Mouse (Mus musculus): ENCODE measurements around the gene Adarb2. TPM values are rescaled to one million over a fixed set of nuclear protein-coding genes. Genes with fewer than 3 reads are reported as not detected.
A peak's percentile ranks its signal among the peaks of the same experiment; 100 is the strongest.

Gene Adarb2
- polyA plus RNA-seq, 1 experiment from 2014 or later: 13.2 TPM

DNA sequence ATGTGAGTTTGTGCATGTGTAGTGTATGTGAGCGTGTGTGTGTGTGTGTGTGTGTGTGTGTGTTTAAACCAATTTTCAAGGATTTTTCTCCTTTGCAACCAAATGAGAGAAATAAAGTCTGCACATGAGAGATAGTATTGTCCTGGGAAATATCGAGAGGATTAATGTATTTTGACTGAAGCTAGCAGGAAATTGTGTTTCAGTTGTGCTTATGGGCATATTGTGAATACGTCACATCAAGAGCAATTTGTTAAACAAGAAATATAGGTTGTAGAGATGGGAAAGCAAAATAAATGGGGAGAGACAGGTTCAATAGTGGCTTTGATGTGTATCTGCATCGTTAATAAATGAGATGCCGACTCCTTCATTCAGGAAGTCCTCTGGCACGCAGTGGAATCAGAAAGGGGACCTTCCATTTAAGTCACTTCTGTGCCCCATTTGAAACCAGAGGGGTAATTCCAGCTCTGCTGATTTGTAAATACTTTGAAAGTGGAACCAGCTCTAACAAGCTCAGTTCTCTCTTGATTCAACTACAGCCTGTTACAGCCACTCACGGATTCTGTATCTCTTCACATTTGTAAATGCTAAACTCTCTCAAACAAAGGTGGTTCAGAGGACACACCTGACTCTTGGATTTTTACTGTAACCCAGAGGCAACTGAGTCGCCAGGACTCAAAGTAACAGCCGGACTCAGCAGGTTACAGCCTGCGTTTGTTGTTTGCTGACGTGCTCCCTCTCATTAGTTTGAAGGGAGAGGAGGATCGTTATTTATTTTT lies 265.1 kb downstream of the Adarb2 start:
- no peak overlapping the region for H3K9ac ChIP-seq
- no peaks in the 10 kb centered on the region for H3K9me3 ChIP-seq
- no peak overlapping the region for H3K4me3 ChIP-seq (replicated peaks)
- no peaks in the 10 kb centered on the region for H3K36me3 ChIP-seq (replicated peaks)
- no peaks in the 10 kb centered on the region for H3K4me1 ChIP-seq
- no peak for ATAC-seq (ENCODE audit: low FRiP score)
- H3K27ac ChIP-seq: no peak overlapping the region
- no peak overlapping the region for H3K4me2 ChIP-seq
- WGBS: 64% methylated on average over 12 of the region's 12 CpGs
- no peaks in the 10 kb centered on the region for H3K27me3 ChIP-seq

- 79% methylated on average over 3 of the region's 3 CpGs for WGBS
- ATAC-seq (ENCODE audit: low FRiP score): no peak
Observed at GRCm38 (mm10) chr13:8476237-8476636, 273.6 kb downstream of the Adarb2 start.

DNA sequence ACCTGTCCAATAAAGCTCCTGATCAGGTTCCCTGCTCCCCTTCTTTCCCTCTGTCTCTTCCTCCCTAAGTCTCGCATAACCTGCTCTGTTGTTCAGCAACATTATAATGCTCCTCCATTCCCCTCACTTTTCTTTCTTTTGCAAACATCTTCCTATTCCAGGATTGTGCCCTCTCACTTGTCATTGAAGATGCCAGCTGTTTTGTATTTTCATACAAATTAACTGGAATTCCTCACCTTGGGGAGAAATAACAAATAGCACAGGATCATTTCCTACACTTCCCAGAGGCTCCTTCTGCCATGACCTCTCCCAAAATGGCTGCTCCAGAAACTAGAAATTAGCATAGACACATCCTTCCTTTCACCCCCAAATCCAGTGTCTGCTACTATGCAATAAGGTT lies 276.1 kb downstream of the Adarb2 start:
- ATAC-seq (ENCODE audit: low FRiP score): no peak
- no peak overlapping the region for H3K9ac ChIP-seq
- WGBS: 82% methylated on average over 1 of the region's 1 CpGs
- H3K36me3 ChIP-seq (replicated peaks): no peaks in the 10 kb centered on the region
- no peaks in the 10 kb centered on the region for H3K27me3 ChIP-seq
- no peaks in the 10 kb centered on the region for H3K9me3 ChIP-seq
- no peak overlapping the region for H3K4me3 ChIP-seq (replicated peaks)
- no peaks in the 10 kb centered on the region for H3K4me1 ChIP-seq
- H3K27ac ChIP-seq: no peak overlapping the region
- H3K4me2 ChIP-seq: no peak overlapping the region

More at GRCm38 (mm10) chr13:8476237-8476636, 273.6 kb downstream of the Adarb2 start:
- no peak overlapping the region for H3K4me2 ChIP-seq
- no peaks in the 10 kb centered on the region for H3K4me1 ChIP-seq
- no peak overlapping the region for H3K9ac ChIP-seq
- H3K27me3 ChIP-seq: no peaks in the 10 kb centered on the region
- no peaks in the 10 kb centered on the region for H3K36me3 ChIP-seq (replicated peaks)
- no peak overlapping the region for H3K4me3 ChIP-seq (replicated peaks)
- no peak overlapping the region for H3K27ac ChIP-seq
- no peaks in the 10 kb centered on the region for H3K9me3 ChIP-seq

DNA sequence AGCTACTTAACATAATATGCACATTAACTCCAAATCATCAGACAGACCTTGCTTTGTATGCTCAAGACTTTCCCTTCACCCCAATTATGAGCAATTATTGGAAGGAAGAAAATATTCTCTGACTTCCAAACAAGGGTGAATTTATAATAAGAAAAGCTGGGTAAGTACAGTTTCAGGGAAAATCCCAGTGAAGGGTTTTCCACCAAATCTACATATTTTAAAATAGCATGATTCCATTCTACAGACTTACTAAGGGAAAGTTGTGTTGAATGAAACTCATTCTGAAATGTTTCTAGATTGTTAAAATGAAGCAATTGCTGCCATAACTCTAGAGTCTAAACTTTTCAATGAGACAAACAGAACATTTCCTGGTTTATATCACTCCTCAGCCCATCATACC lies 277.3 kb downstream of the Adarb2 start:
- Histone ChIP-seq H3K9ac (no peak overlapping the region), H3K4me2 (no peak overlapping the region), H3K4me3 (replicated peaks) (no peak overlapping the region), H3K4me1 (no peaks in the 10 kb centered on the region), H3K36me3 (replicated peaks) (no peaks in the 10 kb centered on the region), H3K27ac (no peak overlapping the region), H3K9me3 (no peaks in the 10 kb centered on the region), H3K27me3 (no peaks in the 10 kb centered on the region)
- ATAC-seq (ENCODE audit: low FRiP score): no peak

DNA sequence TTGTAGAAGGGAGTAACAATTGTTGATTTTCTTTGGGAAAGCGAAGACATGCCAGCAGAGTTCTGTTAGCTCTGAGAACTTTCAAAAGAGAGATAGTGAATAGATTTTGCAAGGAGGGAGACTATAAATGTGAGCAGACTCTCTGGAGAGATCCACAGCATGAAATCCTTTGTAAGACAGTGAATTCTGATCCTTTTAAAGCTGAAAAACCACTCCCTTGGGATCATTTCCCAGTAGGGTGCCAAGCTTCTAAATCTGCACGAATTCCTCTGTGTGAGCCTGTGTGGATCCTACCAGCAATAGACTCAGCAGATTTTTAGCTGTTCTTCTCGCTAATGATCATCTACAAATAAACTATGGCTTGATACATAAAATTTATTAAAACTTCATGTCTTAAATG lies 278.7 kb downstream of the Adarb2 start:
- Histone ChIP-seq H3K27me3 (no peaks in the 10 kb centered on the region), H3K36me3 (replicated peaks) (no peaks in the 10 kb centered on the region), H3K9ac (no peak overlapping the region), H3K27ac (no peak overlapping the region), H3K9me3 (no peaks in the 10 kb centered on the region), H3K4me3 (replicated peaks) (no peak overlapping the region), H3K4me1 (no peaks in the 10 kb centered on the region), H3K4me2 (no peak overlapping the region)
- ATAC-seq (ENCODE audit: low FRiP score): no peak
- 34% methylated on average over 3 of the region's 3 CpGs for WGBS

- ATAC-seq (ENCODE audit: low FRiP score): peak; percentile 73
- H3K4me1 ChIP-seq: no peaks in the 10 kb centered on the region
- 54% methylated on average over 4 of the region's 4 CpGs for WGBS
- H3K4me2 ChIP-seq: no peak overlapping the region
- no peak overlapping the region for H3K9ac ChIP-seq
- peak overlapping the region; percentile 46; the same call in 1 of the 2 replicates for H3K27ac ChIP-seq
- H3K4me3 ChIP-seq (replicated peaks): no peak overlapping the region
- H3K36me3 ChIP-seq (replicated peaks): no peaks in the 10 kb centered on the region
- H3K9me3 ChIP-seq: no peaks in the 10 kb centered on the region
- no peaks in the 10 kb centered on the region for H3K27me3 ChIP-seq
Observed at GRCm38 (mm10) chr13:8484592-8485272, 282.1 kb downstream of the Adarb2 start.

- Histone ChIP-seq H3K27me3 (no peaks in the 10 kb centered on the region), H3K36me3 (replicated peaks) (no peaks in the 10 kb centered on the region), H3K9me3 (no peaks in the 10 kb centered on the region), H3K4me3 (replicated peaks) (no peak overlapping the region), H3K4me2 (no peak overlapping the region), H3K27ac (no peak overlapping the region), H3K9ac (no peak overlapping the region), H3K4me1 (no peaks in the 10 kb centered on the region)
- WGBS: 75% methylated on average over 5 of the region's 5 CpGs
- ATAC-seq (ENCODE audit: low FRiP score): no peak
Observed at GRCm38 (mm10) chr13:8487756-8488434, 285.2 kb downstream of the Adarb2 start.

DNA sequence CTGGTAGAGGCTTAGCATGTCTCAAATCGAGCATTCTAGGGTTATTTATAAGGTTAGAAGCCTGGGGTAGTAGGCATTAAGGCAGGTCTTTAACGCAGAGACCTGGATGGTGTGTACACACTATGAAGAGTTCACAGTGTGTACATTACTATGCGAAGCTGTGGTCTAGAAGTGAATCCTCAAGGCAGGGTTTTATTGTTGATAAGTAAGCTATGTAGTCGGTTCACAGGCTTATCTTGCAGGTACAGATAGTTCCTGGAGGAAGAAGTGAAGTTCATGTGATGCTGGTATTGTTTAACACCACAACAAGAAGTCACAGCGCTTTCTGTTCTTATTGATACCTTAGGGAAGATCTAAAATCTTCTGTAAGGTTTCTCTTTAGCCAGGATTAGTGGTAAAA lies 290.7 kb downstream of the Adarb2 start:
- Histone ChIP-seq H3K4me2 (no peak overlapping the region), H3K36me3 (replicated peaks) (no peaks in the 10 kb centered on the region), H3K4me3 (replicated peaks) (no peak overlapping the region), H3K9ac (no peak overlapping the region), H3K9me3 (no peaks in the 10 kb centered on the region), H3K4me1 (no peaks in the 10 kb centered on the region), H3K27ac (no peak overlapping the region), H3K27me3 (no peaks in the 10 kb centered on the region)
- WGBS: 85% methylated on average over 5 of the region's 5 CpGs
- ATAC-seq (ENCODE audit: low FRiP score): no peak

DNA sequence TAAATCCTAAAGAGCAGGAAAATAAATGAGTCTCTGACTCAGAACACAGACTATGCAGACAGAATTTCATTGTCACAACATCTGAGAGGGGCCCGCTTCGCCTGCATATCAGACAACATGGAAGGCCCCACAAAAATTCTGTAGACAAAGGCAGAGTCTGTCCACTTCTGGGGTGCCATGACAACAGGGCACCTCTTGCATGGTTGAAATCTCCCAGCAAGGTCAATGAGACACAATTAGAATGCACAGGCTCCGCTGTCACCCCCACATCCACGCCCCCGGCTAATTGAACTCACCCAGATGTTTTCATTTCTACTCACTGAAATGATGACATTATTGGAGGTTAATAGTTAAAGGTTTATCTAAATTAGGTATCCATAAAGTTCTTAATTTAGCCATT lies 296.9 kb downstream of the Adarb2 start:
- H3K4me2 ChIP-seq: no peak overlapping the region
- H3K9me3 ChIP-seq: no peaks in the 10 kb centered on the region
- ATAC-seq (ENCODE audit: low FRiP score): no peak
- no peak overlapping the region for H3K4me3 ChIP-seq (replicated peaks)
- H3K9ac ChIP-seq: no peak overlapping the region
- 62% methylated on average over 5 of the region's 5 CpGs for WGBS
- no peak overlapping the region for H3K27ac ChIP-seq
- no peaks in the 10 kb centered on the region for H3K36me3 ChIP-seq (replicated peaks)
- no peaks in the 10 kb centered on the region for H3K4me1 ChIP-seq
- no peaks in the 10 kb centered on the region for H3K27me3 ChIP-seq

DNA sequence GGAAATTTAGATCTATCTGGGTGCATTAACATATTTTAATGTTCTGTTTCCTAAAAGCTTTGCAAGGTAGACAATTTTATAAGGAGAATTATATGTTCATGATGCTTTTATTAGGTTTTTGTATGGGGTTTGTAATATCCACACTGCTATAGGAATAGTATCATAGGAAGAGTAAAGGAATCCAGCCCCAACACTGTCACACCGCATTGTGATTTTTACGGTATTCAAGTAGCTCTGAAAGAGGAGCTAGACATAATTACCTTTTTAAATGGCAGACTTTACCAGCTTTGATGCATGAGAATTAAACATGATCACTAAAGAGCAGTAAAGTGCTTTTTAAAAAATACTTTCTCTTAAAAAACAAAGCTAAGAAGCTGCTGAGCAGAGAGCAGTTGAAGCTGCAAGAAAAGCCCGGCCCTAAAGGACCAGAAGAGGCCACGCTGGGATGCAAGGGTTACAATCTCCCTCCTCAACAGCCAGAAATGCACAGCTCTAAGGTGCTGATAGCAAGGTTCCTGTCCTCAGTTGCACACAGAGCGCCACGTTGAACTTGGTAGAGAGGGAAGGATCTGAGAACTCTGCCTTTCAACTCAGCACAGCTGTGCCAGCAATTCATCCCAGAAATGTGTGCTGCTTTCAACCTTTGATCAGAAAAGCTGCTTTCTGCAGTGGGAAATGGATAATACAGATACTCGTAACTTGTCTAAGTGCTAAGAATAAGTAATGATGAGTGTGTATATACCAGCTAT lies 308.6 kb downstream of the Adarb2 start:
- Histone ChIP-seq H3K9ac (no peak overlapping the region), H3K4me1 (no peaks in the 10 kb centered on the region), H3K4me3 (replicated peaks) (no peak overlapping the region), H3K4me2 (no peak overlapping the region), H3K36me3 (replicated peaks) (no peaks in the 10 kb centered on the region), H3K27ac (no peak overlapping the region), H3K27me3 (no peaks in the 10 kb centered on the region), H3K9me3 (no peaks in the 10 kb centered on the region)
- ATAC-seq (ENCODE audit: low FRiP score): no peak
- WGBS: 72% methylated on average over 7 of the region's 7 CpGs

DNA sequence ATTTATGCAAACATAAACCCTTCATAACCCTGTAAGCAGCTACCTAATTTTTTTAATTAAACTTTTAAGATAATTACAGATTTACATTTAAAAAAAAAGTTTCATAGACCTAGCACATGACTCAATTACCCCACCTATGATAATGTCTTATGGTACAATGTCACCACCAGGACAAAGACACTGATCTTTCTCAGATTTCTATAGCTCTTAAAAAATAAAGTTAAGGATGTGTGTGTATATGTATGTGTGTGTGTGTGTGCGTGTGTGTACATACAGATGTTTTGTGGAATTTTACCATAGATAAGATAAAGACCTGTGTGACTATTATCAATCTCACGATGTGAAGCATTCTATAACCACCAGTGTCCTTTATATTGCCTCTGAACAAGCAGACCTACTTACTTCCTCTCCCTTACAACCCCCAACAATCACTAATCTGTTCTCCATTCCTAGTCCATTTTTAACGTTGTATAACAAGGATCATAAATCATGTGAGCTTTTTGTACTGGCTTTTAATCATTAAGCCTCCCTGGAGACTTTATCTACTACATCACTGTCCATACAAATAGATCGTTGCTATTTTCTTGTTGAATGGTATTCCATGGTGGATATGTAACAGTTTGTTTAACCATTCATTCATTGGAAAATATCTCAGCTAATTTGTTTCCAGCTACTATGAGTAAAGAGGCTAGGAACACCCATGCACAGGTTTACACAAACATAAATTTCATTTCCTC lies 313.5 kb downstream of the Adarb2 start:
- Histone ChIP-seq H3K27ac (no peak overlapping the region), H3K4me3 (replicated peaks) (no peak overlapping the region), H3K27me3 (no peaks in the 10 kb centered on the region), H3K4me2 (no peak overlapping the region), H3K9ac (no peak overlapping the region), H3K9me3 (no peaks in the 10 kb centered on the region), H3K36me3 (replicated peaks) (no peaks in the 10 kb centered on the region), H3K4me1 (no peaks in the 10 kb centered on the region)
- ATAC-seq (ENCODE audit: low FRiP score): no peak
- WGBS: 87% methylated on average over 4 of the region's 4 CpGs

GRCm38 (mm10) chr13:8519204-8519603 lies 316.5 kb downstream of the Adarb2 start:
- ATAC-seq (ENCODE audit: low FRiP score): no peak
- no peaks in the 10 kb centered on the region for H3K36me3 ChIP-seq (replicated peaks)
- no peaks in the 10 kb centered on the region for H3K27me3 ChIP-seq
- no peaks in the 10 kb centered on the region for H3K4me1 ChIP-seq
- 87% methylated on average over 5 of the region's 5 CpGs for WGBS
- H3K9me3 ChIP-seq: no peaks in the 10 kb centered on the region
- H3K4me3 ChIP-seq (replicated peaks): no peak overlapping the region
- no peak overlapping the region for H3K4me2 ChIP-seq
- no peak overlapping the region for H3K9ac ChIP-seq
- H3K27ac ChIP-seq: no peak overlapping the region
